Mouse (Mus musculus) cerebellum, adult 2 months (tissue): ENCODE results near the gene Sf3b3. TPM values are rescaled to one million over a fixed set of nuclear protein-coding genes. Genes with fewer than 3 reads are reported as not detected.

Experiments
- DNase-seq, 2 experiments: peaks; one replicate each; pipeline ENCODE4 v3.0.0; 2021
- H3K27ac ChIP-seq: fragments of 200-500 bp; 2 replicates; pipeline ENCODE4 v1.5.1; 2012; ENCODE audit warnings: low read length, control low read depth, inconsistent platforms; ENCODE audit not compliant: insufficient read depth
- H3K27me3 ChIP-seq: fragments of 200-500 bp; 2 replicates; pipeline ENCODE4 v1.6.1; 2012; ENCODE audit warnings: inconsistent platforms, mild to moderate bottlenecking, low read length, moderate library complexity; ENCODE audit not compliant: control insufficient read depth, insufficient read depth
- H3K4me1 ChIP-seq: fragments of 200-500 bp; 2 replicates; pipeline ENCODE4 v1.6.1; 2011; ENCODE audit warnings: low read length; ENCODE audit not compliant: control insufficient read depth, insufficient read depth
- H3K4me3 ChIP-seq: fragments of 200-500 bp; replicated peaks from 2 replicates; pipeline ENCODE3; 2011; ENCODE audit warnings: mild to moderate bottlenecking, low read depth, low read length, control low read depth; ENCODE audit not compliant: insufficient read depth
- CTCF ChIP-seq: fragments of 200-500 bp; IDR thresholded peaks from 2 replicates; pipeline ENCODE4 v1.5.1; 2011; ENCODE audit warnings: low read depth, mild to moderate bottlenecking, control low read depth, low read length, moderate library complexity, borderline replicate concordance; ENCODE audit not compliant: insufficient read depth
- POLR2A ChIP-seq: fragments of 200-500 bp; IDR thresholded peaks from 2 replicates; pipeline ENCODE4 v1.6.1; 2011; ENCODE audit warnings: low read length, control low read depth, borderline replicate concordance; ENCODE audit not compliant: insufficient read depth
- WGBS: fragments of 180-500 bp; shearing (Covaris S2); methylation state at CpG from one replicate; pipeline ENCODE4 v1.1.7; 2018; 5-methylcytosine and 5-hydroxymethylcytosine counted together
- polyA plus RNA-seq: library from polyadenylated mRNA; depleted of rRNA; stranded (reverse); fragments of >200 nt; gene quantifications from 2 replicates; pipeline ENCODE4 v1.2.3, GENCODE M21; 2012; rRNA removed

Gene Sf3b3
- polyA plus RNA-seq, 1 experiment, result 44.5 TPM

GRCm38 (mm10) chr8:110760280-110760940 is 86.2 kb downstream of the Sf3b3 start:
- Histone ChIP-seq H3K4me1 (peaks cover 5% of the 10 kb centered on the region; the same call in 1 of the 2 replicates), H3K27ac (no peak overlapping the region), H3K4me3 (no peak overlapping the region), H3K27me3 (no peaks in the 10 kb centered on the region)
- 62% methylated on average over 7 of the region's 7 CpGs for WGBS
- TF ChIP-seq POLR2A (no peak), CTCF (no peak)
- no peak for DNase-seq

Other genes with a start within 250 kb of the Sf3b3 start
- gene Vac14, start 228.2 kb downstream of the Sf3b3 start, polyA plus RNA-seq, result 37.6 and 39.9 TPM in 2 replicates
- 257 and 288 TPM in 2 replicates for gene Mtss1l, start 125.3 kb downstream of the Sf3b3 start, polyA plus RNA-seq
- 15.8 and 21.1 TPM in 2 replicates for gene Il34, start 40.9 kb downstream of the Sf3b3 start, polyA plus RNA-seq
- gene Cog4, start 187 bp downstream of the Sf3b3 start, polyA plus RNA-seq, result 56.5 and 60.2 TPM in 2 replicates
- 27.1 and 31.0 TPM in 2 replicates for gene Fuk, start 55.7 kb upstream of the Sf3b3 start, polyA plus RNA-seq
- gene St3gal2, start 73.1 kb upstream of the Sf3b3 start, polyA plus RNA-seq, result 81.1 and 88.6 TPM in 2 replicates
- gene Ddx19a, start 151.0 kb upstream of the Sf3b3 start, polyA plus RNA-seq, result 29.4 and 32.1 TPM in 2 replicates
- gene Ddx19b, start 185.0 kb upstream of the Sf3b3 start, polyA plus RNA-seq, result 13.6 and 14.9 TPM in 2 replicates
- 101 and 108 TPM in 2 replicates for gene Aars, start 186.4 kb upstream of the Sf3b3 start, polyA plus RNA-seq
- not detected in 2 replicates for gene Exosc6, start 209.6 kb upstream of the Sf3b3 start, polyA plus RNA-seq
- gene Clec18a, start 245.6 kb upstream of the Sf3b3 start, polyA plus RNA-seq, result 0.41 and 0.57 TPM in 2 replicates
- 17.3 and 19.6 TPM in 2 replicates for gene Pdpr, start 247.8 kb upstream of the Sf3b3 start, polyA plus RNA-seq